Mouse (Mus musculus) kidney, embryonic 16.5 days (tissue): ENCODE measurements around the gene Hmg20a. TPM values are rescaled to one million over a fixed set of nuclear protein-coding genes. Genes with fewer than 3 reads are reported as not detected.

Experiments
- ATAC-seq: fragments of 200-750 bp; cut with Nextera tagmentation; 2 replicates; pipeline ENCODE4 v1.8.0; 2017; ENCODE audit warnings: moderate TSS enrichment; ENCODE audit not compliant: low FRiP score, low TSS enrichment
- H3K27ac ChIP-seq: fragments of 300-500 bp; sonication (generic); 2 replicates; pipeline ENCODE4 v1.5.1; 2014; ENCODE audit warnings: low read length
- H3K27me3 ChIP-seq: fragments of 300-500 bp; sonication (generic); 2 replicates; pipeline ENCODE4 v1.6.1; 2014; ENCODE audit warnings: low read length, control low read depth, mixed read lengths; ENCODE audit not compliant: insufficient read depth
- H3K36me3 ChIP-seq: fragments of 300-500 bp; sonication (generic); 2 replicates; pipeline ENCODE4 v1.6.1; 2014; ENCODE audit warnings: low read length, control low read depth, mixed read lengths; ENCODE audit not compliant: insufficient read depth
- H3K4me1 ChIP-seq: fragments of 300-500 bp; sonication (generic); 2 replicates; pipeline ENCODE4 v1.6.1; 2014; ENCODE audit warnings: low read length, control low read depth, mixed read lengths; ENCODE audit not compliant: insufficient read depth
- H3K4me2 ChIP-seq: fragments of 300-500 bp; sonication (generic); replicated peaks from 2 replicates; pipeline ENCODE4 v1.6.1; 2014; ENCODE audit warnings: low read depth, low read length
- H3K4me3 ChIP-seq: fragments of 300-500 bp; sonication (generic); 2 replicates; pipeline ENCODE4 v1.5.1; 2014; ENCODE audit warnings: mild to moderate bottlenecking, low read length
- H3K9ac ChIP-seq: fragments of 300-500 bp; sonication (generic); replicated peaks from 2 replicates; pipeline ENCODE4 v1.6.1; 2014; ENCODE audit warnings: low read length
- H3K9me3 ChIP-seq: fragments of 300-500 bp; sonication (generic); 2 replicates; pipeline ENCODE4 v1.6.1; 2016; ENCODE audit warnings: low read length, control low read depth
- WGBS: fragments of 180-500 bp; shearing (Covaris S2); extraction: QIAGEN DNeasy Blood & Tissue Kit; methylation state at CpG from one replicate; pipeline ENCODE4 v1.1.7; 2014; 5-methylcytosine and 5-hydroxymethylcytosine counted together
- polyA plus RNA-seq: library from polyadenylated mRNA; unstranded; fragments of >200 nt; fragmentation: Nextera tagmentation; extraction: Ambion mirVana; gene quantifications from 2 replicates; pipeline ENCODE4 v1.2.1, GENCODE M21; 2015

Gene Hmg20a
- polyA plus RNA-seq, 1 experiment from 2014 or later, result 59.7 TPM

DNA sequence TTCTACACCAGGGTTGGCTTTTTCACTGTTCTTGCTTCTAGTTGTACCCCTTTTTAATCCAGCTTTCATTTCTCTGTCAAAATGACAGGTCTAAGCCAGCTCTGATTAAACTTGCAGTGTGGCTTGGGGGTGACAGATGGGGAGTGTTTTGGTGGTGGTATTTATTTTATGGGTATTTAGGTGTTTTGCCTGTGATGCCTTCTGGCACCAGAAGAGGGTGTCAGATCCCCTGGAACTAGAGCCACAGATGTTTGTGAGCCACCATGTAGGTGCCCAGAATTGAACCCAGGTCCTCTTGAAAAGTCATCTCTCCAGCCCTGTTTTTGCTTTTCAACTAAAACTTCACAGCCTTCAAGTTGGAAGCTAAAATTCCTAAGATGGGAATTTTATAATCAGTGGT, 4.1 kb upstream of the Hmg20a start:
- Histone ChIP-seq H3K9me3 (no peaks in the 10 kb centered on the region), H3K9ac (no peak overlapping the region), H3K4me2 (no peak overlapping the region), H3K27me3 (no peaks in the 10 kb centered on the region), H3K36me3 (no peaks in the 10 kb centered on the region), H3K4me3 (no peak overlapping the region), H3K4me1 (peaks cover 19% of the 10 kb centered on the region; the same call in 1 of the 2 replicates), H3K27ac (no peak overlapping the region)
- no peak for ATAC-seq

DNA sequence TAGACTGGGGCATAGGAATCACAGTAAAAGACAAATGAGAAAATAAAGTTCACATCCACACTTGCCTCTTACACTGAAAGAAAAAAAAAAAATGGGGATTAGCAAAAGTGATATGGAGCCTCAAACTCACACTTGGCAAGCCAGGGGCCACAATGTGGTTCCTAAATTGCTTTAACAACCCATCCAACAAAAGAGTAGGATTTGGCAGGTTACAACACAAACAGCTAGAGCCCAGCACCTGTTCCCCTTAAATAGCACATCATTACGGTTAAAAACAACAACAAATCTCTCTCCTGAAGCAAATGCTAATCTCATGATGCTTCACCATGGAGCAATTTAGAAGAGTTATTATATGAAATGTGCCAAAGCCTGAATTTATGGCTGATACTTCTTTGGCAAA, 3.0 kb upstream of the Hmg20a start:
- WGBS, result 50% methylated on average over 1 of the region's 1 CpGs
- peaks cover 26% of the 10 kb centered on the region for H3K4me1 ChIP-seq
- no peak overlapping the region; the same call in 1 of the 2 replicates for H3K27ac ChIP-seq
- H3K9ac ChIP-seq, result no peak overlapping the region
- H3K4me2 ChIP-seq, result peak overlapping the region; percentile 40
- peak overlapping the region; percentile 17; the same call in 1 of the 2 replicates for H3K4me3 ChIP-seq
- no peaks in the 10 kb centered on the region for H3K9me3 ChIP-seq
- no peak for ATAC-seq
- no peaks in the 10 kb centered on the region for H3K36me3 ChIP-seq
- H3K27me3 ChIP-seq, result no peaks in the 10 kb centered on the region

DNA sequence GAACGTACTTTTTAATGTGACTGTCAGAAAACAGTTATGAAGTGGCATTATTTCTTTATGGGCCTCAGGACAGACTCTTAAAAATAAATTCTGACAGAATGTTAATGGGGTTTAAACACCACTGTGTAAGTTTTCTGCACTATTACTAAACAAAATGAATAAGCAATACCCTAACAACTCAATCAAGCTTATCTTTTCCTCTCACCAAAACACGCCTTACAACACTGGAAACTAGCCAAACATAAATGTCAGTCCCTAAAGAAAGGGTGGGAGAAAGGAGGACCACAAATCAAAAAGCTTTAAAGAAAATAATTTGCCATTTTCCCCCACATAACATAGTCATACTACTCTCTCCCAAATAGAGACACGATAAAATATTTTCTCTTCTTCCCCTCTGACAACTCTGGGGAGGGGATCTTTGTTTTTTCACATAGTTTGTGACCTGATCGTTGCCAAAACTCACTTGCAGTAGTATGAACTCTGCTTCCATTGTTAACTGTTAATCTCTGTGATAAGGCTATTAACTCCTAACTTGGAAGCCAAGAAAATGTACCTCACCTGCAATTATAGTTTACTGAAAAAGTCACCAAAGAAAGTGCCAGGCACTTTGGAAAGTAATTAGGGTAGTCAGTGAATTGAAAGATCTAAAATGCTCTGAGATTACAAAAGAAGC, 2.3 kb upstream of the Hmg20a start:
- Histone ChIP-seq H3K4me3 (peak overlapping the region; percentile 74), H3K9ac (no peak overlapping the region), H3K9me3 (no peaks in the 10 kb centered on the region), H3K27ac (0 out of 2 replicates have a peak overlapping the region, but pooled peaks have one; percentile 27), H3K4me2 (peak overlapping the region; percentile 73), H3K36me3 (no peaks in the 10 kb centered on the region), H3K27me3 (no peaks in the 10 kb centered on the region), H3K4me1 (peaks cover 31% of the 10 kb centered on the region)
- WGBS, result 41% methylated on average over 4 of the region's 4 CpGs
- no peak for ATAC-seq

GRCm38 (mm10) chr9:56417415-56417947, 928 bp upstream of the Hmg20a start:
- Histone ChIP-seq H3K27me3 (no peaks in the 10 kb centered on the region), H3K4me2 (peak overlapping the region; percentile 73), H3K27ac (peak overlapping the region; percentile 92), H3K9ac (peak overlapping the region; percentile 86), H3K9me3 (no peaks in the 10 kb centered on the region), H3K36me3 (no peaks in the 10 kb centered on the region), H3K4me1 (peaks cover 38% of the 10 kb centered on the region), H3K4me3 (peak overlapping the region; percentile 74)
- 0% methylated on average over 34 of the region's 40 CpGs for WGBS
- ATAC-seq, result peak; percentile 71

GRCm38 (mm10) chr9:56418738-56419239, 380 bp downstream of the Hmg20a start:
- H3K27ac ChIP-seq, result peak overlapping the region; percentile 95
- peaks cover 44% of the 10 kb centered on the region for H3K4me1 ChIP-seq
- WGBS, result under 1% methylated on average over 11 of the region's 11 CpGs
- no peaks in the 10 kb centered on the region for H3K36me3 ChIP-seq
- ATAC-seq, result peak; percentile 46; the same call in 1 of the 2 replicates
- peak overlapping the region; percentile 74 for H3K4me3 ChIP-seq
- peak overlapping the region; percentile 73 for H3K4me2 ChIP-seq
- H3K9me3 ChIP-seq, result no peaks in the 10 kb centered on the region
- H3K27me3 ChIP-seq, result no peaks in the 10 kb centered on the region
- peak overlapping the region; percentile 86 for H3K9ac ChIP-seq

DNA sequence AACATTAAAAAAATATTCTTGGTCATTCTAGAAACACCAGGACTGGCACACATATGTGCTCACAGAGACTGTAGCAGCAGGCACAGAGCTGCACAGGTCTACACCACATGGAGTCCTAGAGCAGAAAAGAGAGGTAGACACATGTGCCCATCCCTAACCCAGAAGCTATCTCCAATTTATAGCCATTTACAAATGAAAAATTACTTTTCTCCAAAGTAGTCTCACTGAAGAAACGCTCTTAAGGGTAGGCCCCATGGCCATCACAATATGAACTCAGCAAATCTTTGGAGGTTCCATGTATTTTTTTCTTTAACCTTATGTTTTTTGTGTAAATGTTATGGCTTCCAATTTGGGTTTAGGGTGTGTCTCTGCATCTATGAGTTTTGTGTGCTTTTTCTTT, 1.8 kb downstream of the Hmg20a start:
- no peaks in the 10 kb centered on the region for H3K9me3 ChIP-seq
- ATAC-seq, result no peak
- WGBS, result 90% methylated on average over 1 of the region's 1 CpGs
- H3K4me3 ChIP-seq, result no peak overlapping the region
- H3K9ac ChIP-seq, result no peak overlapping the region
- peaks cover 43% of the 10 kb centered on the region for H3K4me1 ChIP-seq
- H3K27me3 ChIP-seq, result no peaks in the 10 kb centered on the region
- H3K36me3 ChIP-seq, result no peaks in the 10 kb centered on the region
- H3K4me2 ChIP-seq, result no peak overlapping the region
- H3K27ac ChIP-seq, result no peak overlapping the region

DNA sequence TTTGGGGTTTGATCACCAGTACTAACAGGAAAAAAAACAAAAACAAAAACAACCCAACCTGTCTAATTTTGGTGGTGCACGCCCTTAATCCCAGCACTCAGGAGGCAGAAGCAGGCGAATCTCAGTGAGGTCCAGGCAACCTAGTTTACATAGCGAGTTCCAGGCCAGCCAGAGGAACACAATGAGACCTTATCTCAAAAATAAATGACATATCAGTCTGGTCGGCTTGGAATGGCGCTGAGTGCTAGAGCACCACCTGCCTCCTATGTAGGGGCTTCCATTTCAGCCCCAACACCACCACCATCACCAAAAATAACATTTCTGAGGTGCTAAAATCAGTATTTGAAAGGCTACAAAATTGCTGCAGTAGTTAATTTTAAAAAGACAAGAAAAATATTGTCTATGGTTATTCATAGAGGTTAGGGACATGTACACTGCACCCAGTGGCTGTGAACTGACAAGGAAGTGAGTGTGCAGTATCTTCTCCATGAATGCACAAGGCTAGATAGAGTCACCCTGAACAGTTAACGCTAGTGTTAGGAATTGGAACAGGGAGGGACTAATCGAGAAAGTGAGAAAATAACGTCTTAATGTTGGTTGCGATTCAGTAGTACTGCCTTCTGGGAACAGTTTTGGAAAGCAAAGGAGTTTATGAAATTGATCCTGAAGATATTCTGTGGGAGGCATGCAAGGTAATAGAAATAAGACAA, 2.6 kb downstream of the Hmg20a start:
- no peak for ATAC-seq
- Histone ChIP-seq H3K4me2 (no peak overlapping the region), H3K9me3 (no peaks in the 10 kb centered on the region), H3K4me3 (no peak overlapping the region), H3K27ac (no peak overlapping the region), H3K27me3 (no peaks in the 10 kb centered on the region), H3K4me1 (peaks cover 38% of the 10 kb centered on the region), H3K36me3 (no peaks in the 10 kb centered on the region), H3K9ac (no peak overlapping the region)
- WGBS, result 81% methylated on average over 9 of the region's 9 CpGs

GRCm38 (mm10) chr9:56421991-56422390, 3.6 kb downstream of the Hmg20a start:
- no peak overlapping the region for H3K4me2 ChIP-seq
- H3K27me3 ChIP-seq, result no peaks in the 10 kb centered on the region
- no peak overlapping the region for H3K4me3 ChIP-seq
- peaks cover 29% of the 10 kb centered on the region for H3K4me1 ChIP-seq
- H3K9ac ChIP-seq, result no peak overlapping the region
- ATAC-seq, result no peak
- H3K27ac ChIP-seq, result no peak overlapping the region
- no peaks in the 10 kb centered on the region for H3K36me3 ChIP-seq
- no peaks in the 10 kb centered on the region for H3K9me3 ChIP-seq
- 75% methylated on average over 5 of the region's 5 CpGs for WGBS

DNA sequence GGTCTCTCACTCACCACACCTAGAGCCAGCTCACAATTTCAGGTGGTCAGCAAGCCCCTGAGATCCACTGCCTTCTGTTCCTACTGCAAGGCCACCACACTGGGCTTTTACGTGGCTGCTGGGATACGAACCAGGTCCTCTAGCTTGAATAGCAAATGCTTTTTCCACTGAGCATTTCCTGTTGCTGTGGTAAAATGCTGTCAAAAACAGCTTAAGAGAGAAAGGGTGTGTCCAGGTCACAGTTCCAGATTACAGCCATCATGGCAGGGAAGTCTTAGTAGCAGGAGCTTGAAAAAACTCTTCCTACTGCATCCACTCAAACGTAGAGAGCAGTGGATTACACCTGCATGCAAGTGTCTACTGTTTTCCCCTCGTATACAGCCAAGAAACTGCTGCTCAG, 6.5 kb downstream of the Hmg20a start:
- Histone ChIP-seq H3K27me3 (no peaks in the 10 kb centered on the region), H3K4me2 (no peak overlapping the region), H3K27ac (no peak overlapping the region), H3K9ac (no peak overlapping the region), H3K36me3 (no peaks in the 10 kb centered on the region), H3K9me3 (no peaks in the 10 kb centered on the region), H3K4me3 (no peak overlapping the region), H3K4me1 (peaks cover 25% of the 10 kb centered on the region)
- WGBS, result 87% methylated on average over 4 of the region's 4 CpGs
- ATAC-seq, result no peak
